Comparison of ENCODE assay signal across 36 mouse cellular contexts in the genomic region with DNA sequence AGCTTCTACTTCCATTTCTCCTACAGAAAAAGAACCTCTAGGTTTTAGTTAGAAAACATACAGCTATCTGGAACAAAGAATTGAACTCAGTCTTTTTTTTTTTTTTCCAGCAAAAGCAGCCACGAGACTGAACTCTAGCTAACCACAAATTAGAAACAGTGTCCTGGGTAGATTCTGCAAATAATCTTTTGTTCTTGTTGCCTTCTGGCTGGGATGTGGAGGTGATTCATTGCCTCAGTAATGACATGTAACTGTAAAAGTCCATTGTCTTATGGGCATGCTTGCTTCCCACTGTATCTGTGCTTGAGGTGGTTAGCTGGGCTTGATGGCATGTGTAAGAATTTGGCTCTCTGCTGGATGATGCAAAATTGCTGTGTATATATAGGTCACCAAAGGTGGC. TPM values are rescaled to one million over a fixed set of nuclear protein-coding genes. Genes with fewer than 3 reads are reported as not detected.
DNase-seq lines count a peak whose midpoint lies in the region; ATAC-seq and TF ChIP-seq lines count a peak whose summit lies in the region.
"Had no signal": no experiment of that assay in that cellular context is flagged by ENCODE, and none has a peak within 500 bp of the region (broad histone marks: within the 10 kb centered on the region; RNA-seq: fewer than 3 reads in every experiment).

No protein-coding gene starts in this region.

- H3K4me1 ChIP-seq in embryonic facial prominence, embryonic 14.5 days (ENCODE audit: control insufficient read depth, insufficient read depth, low read length): no peaks in the 10 kb centered on the region; the same call in 1 of the 2 replicates
- no peaks in the 10 kb centered on the region for H3K4me1 ChIP-seq in embryonic facial prominence, embryonic 10.5 days
- H3K4me1 ChIP-seq: heart, embryonic 10.5 days; heart, embryonic 13.5 days had no signal

- no peak overlapping the region for H3K4me2 ChIP-seq in embryonic facial prominence, embryonic 14.5 days (ENCODE audit: low read depth, low read length)
- H3K4me2 ChIP-seq: embryonic facial prominence, embryonic 15.5 days; heart, embryonic 13.5 days; hindbrain, embryonic 14.5 days had no signal

- TF ChIP-seq CTCF in Patski (IDR thresholded peaks at IDR 0.05): no peak

- no peak for ATAC-seq in embryonic facial prominence, embryonic 14.5 days (ENCODE audit: low read depth)
- no peak for ATAC-seq in Patski
- ATAC-seq: forebrain, embryonic 14.5 days; hindbrain, postnatal 0 days; intestine, postnatal 0 days had no signal

- no peaks in the 10 kb centered on the region for H3K27me3 ChIP-seq in embryonic facial prominence, embryonic 14.5 days (replicated peaks; ENCODE audit: control insufficient read depth, insufficient read depth, low read length)
- no peaks in the 10 kb centered on the region for H3K27me3 ChIP-seq in embryonic facial prominence, embryonic 10.5 days (replicated peaks; ENCODE audit: low read depth, poor library complexity, severe bottlenecking)
- no peaks in the 10 kb centered on the region for H3K27me3 ChIP-seq in Patski
- H3K27me3 ChIP-seq: embryonic facial prominence, embryonic 15.5 days; heart, embryonic 13.5 days had no signal

- H3K9ac ChIP-seq in embryonic facial prominence, embryonic 14.5 days (ENCODE audit: low read depth, low read length): no peak overlapping the region
- H3K9ac ChIP-seq: embryonic facial prominence, embryonic 15.5 days; forebrain, postnatal 0 days; heart, embryonic 13.5 days; hindbrain, embryonic 14.5 days had no signal

- 42% methylated on average over 1 of the region's 1 CpGs for WGBS in embryonic facial prominence, embryonic 14.5 days
- 65% methylated on average over 1 of the region's 1 CpGs for WGBS in embryonic facial prominence, embryonic 10.5 days

- CTCF ChIA-PET in Patski (lab: Charles Lee): no interaction called here

- H3K4me3 ChIP-seq in embryonic facial prominence, embryonic 14.5 days (ENCODE audit: low read depth, low read length): no peak overlapping the region
- H3K4me3 ChIP-seq in embryonic facial prominence, embryonic 10.5 days: no peak overlapping the region
- H3K4me3 ChIP-seq: embryonic facial prominence, embryonic 15.5 days; erythroblast, embryonic 14.5 days; heart, adult 2 months; heart, embryonic 10.5 days; heart, embryonic 13.5 days had no signal

- no peaks in the 10 kb centered on the region for H3K9me3 ChIP-seq in embryonic facial prominence, embryonic 14.5 days (ENCODE audit: control insufficient read depth, low read length)
- no peaks in the 10 kb centered on the region for H3K9me3 ChIP-seq in embryonic facial prominence, embryonic 10.5 days
- H3K9me3 ChIP-seq: embryonic facial prominence, embryonic 15.5 days; heart, embryonic 10.5 days; heart, embryonic 13.5 days had no signal

- POLR2A ChIA-PET in Patski (lab: Charles Lee): no interaction called here

- peak; percentile 10 for DNase-seq in embryonic facial prominence, embryonic 14.5 days (ENCODE audit: low spot score)
- no peak for DNase-seq in embryonic facial prominence, embryonic 10.5 days (ENCODE audit: low spot score)
- peak; percentile 54 for DNase-seq in Patski (ENCODE audit: low read depth, low spot score)
- DNase-seq in fat pad, adult 2 months (ENCODE audit: extremely low read depth, low read depth, low spot score): peak; percentile 7
- DNase-seq in spleen, postnatal 10 days (ENCODE audit: low spot score in 2 of 2): no peak
- no peak for DNase-seq in testis, postnatal 10 days (ENCODE audit: low spot score)
- DNase-seq in kidney, postnatal 25 days: no peak
- DNase-seq: adrenal gland, adult 2 months; adrenal gland, postnatal 14 days; B cell, adult 2 months; cerebellum, adult 11-12 months; cerebellum, adult 8-10 months; cerebellum, postnatal 10 days; cerebellum, postnatal 36 days; embryo, embryonic 11 days; forebrain, postnatal 0 days; gastrocnemius, postnatal 36 days; heart, adult 2 months; heart, postnatal 14 days; heart, postnatal 4 days had no signal

- H3K36me3 ChIP-seq in embryonic facial prominence, embryonic 14.5 days (ENCODE audit: control insufficient read depth, insufficient read depth, low read length): no peaks in the 10 kb centered on the region
- no peaks in the 10 kb centered on the region for H3K36me3 ChIP-seq in embryonic facial prominence, embryonic 10.5 days (replicated peaks)
- H3K36me3 ChIP-seq: embryonic facial prominence, embryonic 15.5 days; heart, embryonic 10.5 days; heart, embryonic 13.5 days had no signal

- no peak overlapping the region for H3K27ac ChIP-seq in embryonic facial prominence, embryonic 14.5 days (replicated peaks; ENCODE audit: low read depth, low read length)
- no peak overlapping the region for H3K27ac ChIP-seq in embryonic facial prominence, embryonic 10.5 days (replicated peaks)
- H3K27ac ChIP-seq: embryonic facial prominence, embryonic 15.5 days; heart, adult 2 months; heart, embryonic 10.5 days; heart, embryonic 13.5 days; hindbrain, embryonic 14.5 days; hindbrain, postnatal 0 days had no signal

- in situ Hi-C loops in Patski (cut with MboI; ENCODE audit: low pct_unique_long_range_greater_than_20kb): loop anchor here (5.0 kb wide), 1 partner anchor 34 kb away; no protein-coding TSS in a partner anchor

RNA-seq across cellular contexts. Expression of a gene that starts 16.4 kb away (rescaled TPM):
- polyA plus RNA-seq in embryonic facial prominence, embryonic 14.5 days (2014; fragmentation: Nextera tagmentation; extraction: Ambion mirVana): not detected in 2 replicates
- not detected in 2 replicates for polyA plus RNA-seq in embryonic facial prominence, embryonic 10.5 days (2016; fragmentation: Nextera tagmentation; extraction: Ambion mirVana)
- not detected for polyA plus RNA-seq in Patski (2021)
- polyA plus RNA-seq: adrenal gland, adult 2 months; brain, embryonic 14.5 days; cortical plate, adult 2 months; embryonic facial prominence, embryonic 11.5 days; embryonic facial prominence, embryonic 15.5 days; erythroblast, embryonic 14.5 days; forebrain, embryonic 11.5 days; forebrain, embryonic 14.5 days; forebrain, postnatal 0 days; frontal cortex, adult 2 months; heart, adult 2 months; heart, embryonic 10.5 days; heart, embryonic 13.5 days; heart, embryonic 16.5 days; hindbrain, embryonic 11.5 days; hindbrain, embryonic 14.5 days; hindbrain, postnatal 0 days; intestine, embryonic 14.5 days; intestine, postnatal 0 days had no signal

RNA-seq across cellular contexts. Expression of a gene that starts 24.6 kb away (rescaled TPM):
- not detected in 2 replicates for polyA plus RNA-seq in embryonic facial prominence, embryonic 14.5 days (2014; fragmentation: Nextera tagmentation; extraction: Ambion mirVana)
- polyA plus RNA-seq in embryonic facial prominence, embryonic 10.5 days (2016; fragmentation: Nextera tagmentation; extraction: Ambion mirVana): not detected in 2 replicates
- polyA plus RNA-seq in Patski (2021): not detected
- polyA plus RNA-seq: adrenal gland, adult 2 months; brain, embryonic 14.5 days; cortical plate, adult 2 months; embryonic facial prominence, embryonic 11.5 days; embryonic facial prominence, embryonic 15.5 days; erythroblast, embryonic 14.5 days; forebrain, embryonic 11.5 days; forebrain, embryonic 14.5 days; forebrain, postnatal 0 days; frontal cortex, adult 2 months; heart, adult 2 months; heart, embryonic 10.5 days; heart, embryonic 13.5 days; hindbrain, embryonic 11.5 days; hindbrain, embryonic 14.5 days; hindbrain, postnatal 0 days; intestine, embryonic 14.5 days; intestine, postnatal 0 days had no signal

RNA-seq across cellular contexts. Expression of a gene that starts 33.5 kb away (rescaled TPM):
- not detected in 2 replicates for polyA plus RNA-seq in embryonic facial prominence, embryonic 14.5 days (2014; fragmentation: Nextera tagmentation; extraction: Ambion mirVana)
- not detected in 2 replicates for polyA plus RNA-seq in embryonic facial prominence, embryonic 10.5 days (2016; fragmentation: Nextera tagmentation; extraction: Ambion mirVana)
- polyA plus RNA-seq in Patski (2021): not detected
- polyA plus RNA-seq: adrenal gland, adult 2 months; brain, embryonic 14.5 days; cortical plate, adult 2 months; embryonic facial prominence, embryonic 11.5 days; embryonic facial prominence, embryonic 15.5 days; erythroblast, embryonic 14.5 days; forebrain, embryonic 11.5 days; forebrain, embryonic 14.5 days; forebrain, postnatal 0 days; frontal cortex, adult 2 months; heart, adult 2 months; heart, embryonic 10.5 days; heart, embryonic 13.5 days; heart, embryonic 16.5 days; hindbrain, embryonic 11.5 days; hindbrain, embryonic 14.5 days; hindbrain, postnatal 0 days; intestine, embryonic 14.5 days; intestine, postnatal 0 days had no signal

Comparison
In these comparisons a context has a peak if more than half of its experiments do, and no peak if none do; other contexts are left out.
1. DNase-seq: peak in embryonic facial prominence, embryonic 14.5 days (single experiment), Patski (single experiment) and fat pad, adult 2 months (single experiment); none in embryonic facial prominence, embryonic 10.5 days (single experiment), spleen, postnatal 10 days (0 of 2), testis, postnatal 10 days (single experiment) and kidney, postnatal 25 days (0 of 2).